Mouse (Mus musculus): ENCODE measurements around the gene Tmed6.

DNA sequence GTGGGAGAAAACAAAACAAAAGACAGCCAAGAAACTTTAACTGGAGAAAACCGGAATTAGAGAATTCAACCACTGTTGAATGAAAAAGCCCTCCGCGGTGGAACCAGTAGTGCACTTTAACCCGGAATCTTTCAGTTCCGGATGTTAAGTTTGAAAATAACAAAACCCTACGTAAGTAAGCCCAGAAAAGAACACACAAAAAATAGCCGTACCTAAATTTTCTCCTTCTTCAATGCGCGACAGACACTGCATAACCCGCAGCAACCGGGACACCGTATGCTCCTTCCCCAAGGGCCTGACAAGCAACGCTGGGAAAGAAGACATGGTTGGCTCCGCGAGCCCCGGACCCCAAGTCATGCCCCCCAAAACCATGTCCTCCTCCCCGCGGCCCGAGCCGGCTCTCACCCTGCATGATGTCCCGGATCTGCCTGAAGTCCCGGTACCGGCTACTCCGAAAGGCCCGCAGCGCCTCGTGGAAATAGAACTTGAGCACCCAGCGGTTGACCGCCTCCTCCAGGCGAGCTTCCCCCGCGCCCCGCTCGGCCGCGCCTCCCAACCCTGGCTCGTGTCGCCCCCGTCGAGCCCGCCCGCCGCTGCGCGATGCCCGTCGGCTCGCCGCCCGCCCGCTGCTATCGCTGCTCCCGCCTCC lies 30.4 kb upstream of the Tmed6 start:
- no peak for TF ChIP-seq CTCF (IDR thresholded peaks at IDR 0.05; ENCODE audit: low read depth)
- no peak for TF ChIP-seq EP300 (IDR thresholded peaks at IDR 0.05; ENCODE audit: low read depth)
